Mouse (Mus musculus) left cerebral cortex, postnatal 10 days (tissue): Measurements from ENCODE around the gene Prdx1. TPM values are rescaled to one million over a fixed set of nuclear protein-coding genes. Genes with fewer than 3 reads are reported as not detected.
A peak's percentile ranks its signal among the peaks of the same experiment; 100 is the strongest.
"Not testable (repeated sequence)": the region's sequence is repeated elsewhere in the genome, so short reads cannot be mapped to it uniquely, and the experiment has no call there.

Experiments
- DNase-seq, 2 experiments: peaks; one replicate each; pipeline ENCODE4 v3.0.0; 2021 to 2022; ENCODE audit warnings: low spot score in 2 of 2, mixed read lengths in 1 of 2; ENCODE audit errors: extremely low spot score in 1 of 2
- intact Hi-C: fragments of 180-260 bp; cut with DNase I; formaldehyde crosslinking; loops from one replicate; pipeline ENCODE4 v1.15.1; 2025
- total RNA-seq, 2 experiments: library from RNA; stranded (reverse); gene quantifications; 2 replicates each; pipeline ENCODE4 v1.2.3; 2021

Prdx1 gene
- 100 to 1,000 TPM; 173 to 197 TPM for total RNA-seq

GRCm38 (mm10) chr4:116685402-116686061, at the start of gene Prdx1:
Gene Prdx1 (plus strand): TSS chr4:116685544.
- DNase-seq: peak; percentile 88 to 98
- intact Hi-C loops: loop anchor here (5.0 kb wide), 1 partner anchor 33 kb away; the partner anchor contains the start of gene Akr1a1

GRCm38 (mm10) chr4:116638821-116639220, 46.5 kb upstream of the Prdx1 start:
- intact Hi-C loops: no loop called here
- DNase-seq: no peak

GRCm38 (mm10) chr4:116642071-116642470, 43.3 kb upstream of the Prdx1 start:
- intact Hi-C loops: no loop called here
- DNase-seq: no peak

GRCm38 (mm10) chr4:116644326-116644725, 41.0 kb upstream of the Prdx1 start:
- peak in 1 of 2 experiments; percentile 39 for DNase-seq
- intact Hi-C loops: no loop called here

GRCm38 (mm10) chr4:116645624-116646023, 39.7 kb upstream of the Prdx1 start:
- DNase-seq: no peak
- intact Hi-C loops: no loop called here

GRCm38 (mm10) chr4:116649411-116649810, 35.9 kb upstream of the Prdx1 start:
- intact Hi-C loops: no loop called here
- no peak for DNase-seq

- intact Hi-C loops: loop anchor here (5.0 kb wide), 1 partner anchor 37 kb away; the partner anchor contains the start of gene Prdx1
- DNase-seq: no peak
Measured at GRCm38 (mm10) chr4:116650365-116650764, 35.0 kb upstream of the Prdx1 start.

GRCm38 (mm10) chr4:116650924-116651796, 34.2 kb upstream of the Prdx1 start, which contains the start of gene Akr1a1:
Gene Akr1a1 (minus strand): TSS chr4:116651680.
- peak; percentile 88 to 95 for DNase-seq
- intact Hi-C loops: loop anchor here (5.0 kb wide), 1 partner anchor 36 kb away; the partner anchor contains the start of gene Prdx1

- no peak for DNase-seq
- intact Hi-C loops: loop anchor here (5.0 kb wide), 1 partner anchor 36 kb away; the partner anchor contains the start of gene Prdx1
Measured at GRCm38 (mm10) chr4:116651797-116652135, 33.6 kb upstream of the Prdx1 start.

GRCm38 (mm10) chr4:116653228-116653627, 32.1 kb upstream of the Prdx1 start:
- intact Hi-C loops: loop anchor here (5.0 kb wide), 1 partner anchor 34 kb away; the partner anchor contains the start of gene Prdx1
- DNase-seq: no peak

GRCm38 (mm10) chr4:116655100-116655499, 30.2 kb upstream of the Prdx1 start:
- intact Hi-C loops: no loop called here
- no peak for DNase-seq

GRCm38 (mm10) chr4:116655658-116656057, 29.7 kb upstream of the Prdx1 start:
- no peak for DNase-seq
- intact Hi-C loops: no loop called here

- intact Hi-C loops: no loop called here
- no peak for DNase-seq
Measured at GRCm38 (mm10) chr4:116657971-116658370, 27.4 kb upstream of the Prdx1 start.

GRCm38 (mm10) chr4:116659474-116659873, 25.9 kb upstream of the Prdx1 start:
- peak in 1 of 2 experiments; percentile 73 for DNase-seq
- intact Hi-C loops: no loop called here

GRCm38 (mm10) chr4:116659916-116660315, 25.4 kb upstream of the Prdx1 start:
- DNase-seq, intact Hi-C loops: not testable (repeated sequence)

- intact Hi-C loops: no loop called here
- DNase-seq: no peak
Measured at GRCm38 (mm10) chr4:116660829-116661228, 24.5 kb upstream of the Prdx1 start.

- intact Hi-C loops: no loop called here
- DNase-seq: no peak
Measured at GRCm38 (mm10) chr4:116661998-116662397, 23.3 kb upstream of the Prdx1 start.

- intact Hi-C loops: no loop called here
- no peak for DNase-seq
Measured at GRCm38 (mm10) chr4:116666625-116667024, 18.7 kb upstream of the Prdx1 start.

GRCm38 (mm10) chr4:116668145-116668544, 17.2 kb upstream of the Prdx1 start:
- no peak for DNase-seq
- intact Hi-C loops: no loop called here

GRCm38 (mm10) chr4:116669291-116669690, 16.1 kb upstream of the Prdx1 start:
- no peak for DNase-seq
- intact Hi-C loops: no loop called here
